Mouse (Mus musculus): ENCODE data around the gene Tmem41b. TPM values are rescaled to one million over a fixed set of nuclear protein-coding genes. Genes with fewer than 3 reads are reported as not detected.
A peak's percentile ranks its signal among the peaks of the same experiment; 100 is the strongest.
"Not testable (repeated sequence)": the region's sequence is repeated elsewhere in the genome, so short reads cannot be mapped to it uniquely, and the experiment has no call there.

Gene Tmem41b
- total RNA-seq, 4 experiments from 2014 or later = 17.6 to 26.6 (median 22.4) TPM

DNA sequence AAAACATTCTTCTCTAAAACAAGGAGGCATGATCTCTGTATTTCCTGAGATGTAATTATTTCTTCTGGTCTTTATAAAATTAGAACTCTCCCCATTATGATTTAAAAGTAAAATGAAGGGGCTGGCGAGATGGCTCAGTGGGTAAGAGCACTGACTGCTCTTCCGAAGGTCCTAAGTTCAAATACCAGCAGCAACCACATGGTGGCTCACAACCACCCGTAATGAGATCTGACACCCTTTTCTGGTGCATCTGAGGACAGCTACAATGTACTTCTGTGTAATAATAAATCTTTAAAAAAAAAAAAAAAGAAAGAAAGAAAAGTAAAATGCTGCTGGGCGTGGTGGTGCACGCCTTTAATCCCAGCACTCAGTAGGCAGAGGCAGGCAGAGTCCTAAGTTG lies 9.6 kb downstream of the Tmem41b start:
- not testable (repeated sequence) for DNase-seq (ENCODE audit: low spot score in 2 of 2)

DNA sequence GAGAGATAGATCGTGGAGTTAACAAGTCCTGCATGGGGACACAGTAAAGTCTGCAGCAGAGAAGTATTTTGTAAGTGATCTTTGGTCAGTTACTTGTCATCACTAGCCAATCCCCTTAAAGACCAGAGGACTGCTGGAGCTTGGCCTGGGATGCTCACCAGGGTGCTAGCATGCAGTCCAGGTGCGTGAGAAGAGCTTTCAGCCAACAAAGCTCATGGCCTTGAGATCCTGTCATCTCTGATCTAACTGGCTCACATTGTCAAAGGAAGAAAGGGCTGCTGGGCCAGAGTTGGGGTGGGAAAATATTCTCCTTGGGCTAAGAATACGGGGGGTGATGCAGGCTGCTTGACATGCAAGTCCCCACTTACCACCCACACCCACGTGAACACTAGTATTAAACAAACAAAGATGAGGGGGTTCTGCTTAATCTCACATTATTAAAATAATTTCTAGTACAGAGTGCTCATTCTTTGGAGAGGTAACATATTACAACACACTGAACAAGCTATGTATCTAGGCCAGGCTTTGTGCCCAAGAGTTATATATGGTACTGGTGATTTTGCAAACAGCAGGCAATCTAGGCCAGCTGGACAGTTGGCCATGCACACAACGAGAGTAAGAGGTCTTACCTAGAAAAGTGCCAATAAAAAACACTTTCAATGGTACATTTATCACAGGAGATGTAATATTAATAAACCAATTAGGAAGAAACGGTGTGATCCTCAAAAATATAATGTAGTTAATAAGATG lies 10.6 kb downstream of the Tmem41b start:
- DNase-seq (ENCODE audit: low spot score in 2 of 2) = no peak

DNA sequence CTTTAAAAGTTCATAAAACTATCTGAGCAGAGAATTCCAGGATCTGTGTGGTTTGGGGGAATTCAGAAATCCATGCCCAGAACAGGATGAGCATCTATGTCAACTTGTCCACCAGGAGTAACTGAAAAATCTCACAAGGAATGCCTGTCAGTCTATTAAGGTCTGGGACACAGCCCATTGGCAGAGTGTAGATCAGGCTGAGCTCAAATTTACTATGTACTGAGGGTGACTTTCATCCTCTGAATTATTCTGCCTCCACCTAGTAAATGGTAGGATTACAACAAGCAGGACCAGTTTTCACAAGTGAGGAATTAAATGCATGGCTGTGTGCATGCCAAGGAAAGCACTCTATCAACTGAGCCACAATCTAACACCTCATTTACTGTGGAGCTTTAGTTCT lies 17.2 kb downstream of the Tmem41b start:
- DNase-seq (ENCODE audit: low spot score in 2 of 2) = no peak

DNA sequence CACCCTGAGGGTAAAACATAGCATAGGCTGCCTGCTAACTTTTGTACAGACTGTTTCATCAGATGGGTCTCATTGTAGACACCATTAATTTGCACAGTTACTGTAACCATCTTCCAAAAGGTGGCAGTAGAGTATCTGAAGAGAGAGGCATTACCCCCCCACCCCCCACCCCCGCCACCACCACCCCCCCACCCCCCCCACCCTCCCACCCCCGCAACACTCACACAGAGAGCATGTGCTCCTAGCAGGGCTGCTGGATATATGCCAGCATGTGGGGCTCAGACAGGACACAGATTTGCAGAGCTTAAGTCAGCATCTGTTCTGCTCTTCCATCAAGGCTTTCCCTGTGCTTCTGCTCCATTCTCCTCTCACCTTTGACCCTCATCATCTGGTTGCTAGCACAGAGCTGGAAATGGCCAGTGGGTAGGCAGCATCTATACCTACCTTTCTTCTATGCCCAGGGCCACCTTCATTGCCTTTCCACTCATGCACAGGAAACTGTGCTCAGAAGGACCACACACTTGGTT lies 17.7 kb downstream of the Tmem41b start:
- no peak for DNase-seq (ENCODE audit: low spot score in 2 of 2)

DNA sequence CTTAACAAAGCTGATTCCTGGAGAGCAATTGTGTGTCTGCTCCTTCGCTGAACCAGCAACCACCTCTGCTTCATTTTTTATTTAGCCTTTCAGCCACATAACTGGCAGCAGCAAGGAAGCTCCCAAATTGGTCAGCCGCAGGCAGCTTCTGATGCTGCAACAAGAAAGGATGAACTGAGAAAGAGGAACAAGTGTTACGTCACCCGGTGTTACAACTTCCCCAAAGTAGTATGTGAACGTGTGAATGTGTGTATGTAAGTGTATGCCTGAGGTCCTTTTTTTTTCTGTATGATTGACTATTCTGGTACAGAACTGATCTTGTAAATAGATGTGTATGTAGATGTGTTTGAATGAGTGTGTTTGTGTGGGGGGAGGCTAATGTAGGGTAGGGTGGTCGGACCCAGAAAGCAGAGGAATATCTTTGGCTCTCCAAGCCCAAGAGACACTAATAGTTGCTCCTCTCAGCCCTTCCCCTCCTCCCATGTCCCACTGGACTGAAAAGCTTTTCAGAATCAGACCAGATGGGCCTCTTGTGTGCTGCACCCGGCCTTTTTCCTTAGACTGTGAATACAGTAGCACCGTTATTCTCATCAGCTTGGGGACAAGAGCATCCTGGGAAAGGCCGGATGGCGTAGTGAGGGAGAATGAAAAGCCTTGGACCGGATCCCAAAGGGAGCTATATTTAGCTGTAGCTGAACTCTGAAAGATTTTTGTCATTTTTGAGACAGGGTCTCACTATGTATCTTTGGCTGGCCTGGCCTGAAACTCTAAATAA lies 18.7 kb downstream of the Tmem41b start:
- DNase-seq (ENCODE audit: low spot score in 2 of 2) = peak in 1 of 2 experiments; percentile 9

DNA sequence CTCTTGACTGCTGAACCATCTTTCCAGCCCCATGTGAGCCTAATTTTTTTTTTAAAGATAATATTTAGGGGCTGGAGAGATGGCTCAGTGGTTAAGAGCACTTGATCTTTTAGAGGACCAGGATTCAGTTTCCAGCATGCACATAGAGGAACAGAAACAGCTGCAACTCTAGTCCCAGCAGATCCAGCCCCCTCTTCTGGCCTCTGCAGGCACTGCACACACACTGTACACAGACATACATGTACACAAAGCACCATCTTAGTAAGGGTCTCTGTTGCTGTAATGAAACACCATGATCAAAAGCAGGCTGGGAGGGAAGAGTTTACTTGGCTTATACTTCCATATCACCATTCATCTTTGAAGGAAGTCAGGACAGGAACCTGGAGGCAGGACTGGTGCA lies 21.1 kb downstream of the Tmem41b start:
- no peak for DNase-seq (ENCODE audit: low spot score in 2 of 2)

DNA sequence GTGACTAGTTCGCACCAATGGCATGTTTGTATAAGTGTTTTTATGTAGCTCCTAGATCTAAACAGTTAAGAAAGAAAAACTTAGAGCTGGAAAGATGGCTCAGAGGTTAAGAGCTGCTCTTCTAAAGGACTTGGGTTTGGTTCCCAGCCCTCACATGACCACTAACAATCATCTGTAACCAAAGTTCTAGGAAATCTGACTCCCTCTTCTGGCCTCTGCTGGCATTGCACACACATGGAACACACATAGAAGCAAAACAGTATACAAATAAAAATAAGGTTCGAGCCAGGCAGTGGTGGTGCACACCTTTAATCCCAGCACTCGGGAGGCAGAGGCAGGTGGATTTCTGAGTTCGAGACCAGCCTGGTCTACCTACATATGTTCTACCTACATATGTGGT lies 23.0 kb downstream of the Tmem41b start:
- DNase-seq (ENCODE audit: low spot score in 2 of 2) = no peak

DNA sequence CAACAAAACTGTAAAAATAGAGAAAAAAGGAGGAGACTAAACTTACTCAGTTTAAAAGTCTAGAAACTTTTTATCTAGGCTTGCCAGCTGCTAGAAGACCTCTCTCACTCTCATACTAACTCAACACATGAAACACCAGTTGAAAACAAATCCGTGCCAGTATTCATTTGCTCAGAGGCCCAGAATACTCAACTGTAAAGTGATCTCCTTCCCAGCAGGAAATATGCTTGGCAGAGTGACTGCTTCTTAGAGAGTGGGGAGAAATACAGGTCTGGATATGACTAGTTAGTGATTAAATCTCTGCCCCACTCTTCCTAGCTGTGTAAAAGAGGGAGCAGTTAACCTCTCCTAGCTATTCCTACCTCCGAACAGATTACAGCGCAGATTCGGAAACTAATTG lies 24.1 kb downstream of the Tmem41b start:
- no peak for DNase-seq (ENCODE audit: low spot score in 2 of 2)

DNA sequence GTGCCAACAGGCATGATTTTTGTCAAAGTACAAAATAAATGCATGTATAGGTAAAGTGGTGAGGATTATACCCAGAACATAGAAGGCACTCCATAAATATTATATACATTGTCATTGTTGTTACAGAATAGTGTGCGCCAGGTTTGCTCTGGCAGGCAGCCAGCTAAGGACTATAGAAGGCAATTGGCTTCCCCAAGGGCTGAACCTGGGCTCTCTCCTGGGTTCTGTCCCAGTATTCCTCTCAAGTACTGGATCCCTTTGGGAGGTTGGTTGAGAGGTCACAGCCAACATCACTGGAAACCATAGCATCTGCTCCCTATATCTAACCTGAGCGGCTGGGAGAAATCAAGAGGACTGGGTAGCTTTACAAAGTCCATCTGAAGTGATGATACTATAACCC lies 25.2 kb downstream of the Tmem41b start:
- DNase-seq (ENCODE audit: low spot score in 2 of 2) = no peak

DNA sequence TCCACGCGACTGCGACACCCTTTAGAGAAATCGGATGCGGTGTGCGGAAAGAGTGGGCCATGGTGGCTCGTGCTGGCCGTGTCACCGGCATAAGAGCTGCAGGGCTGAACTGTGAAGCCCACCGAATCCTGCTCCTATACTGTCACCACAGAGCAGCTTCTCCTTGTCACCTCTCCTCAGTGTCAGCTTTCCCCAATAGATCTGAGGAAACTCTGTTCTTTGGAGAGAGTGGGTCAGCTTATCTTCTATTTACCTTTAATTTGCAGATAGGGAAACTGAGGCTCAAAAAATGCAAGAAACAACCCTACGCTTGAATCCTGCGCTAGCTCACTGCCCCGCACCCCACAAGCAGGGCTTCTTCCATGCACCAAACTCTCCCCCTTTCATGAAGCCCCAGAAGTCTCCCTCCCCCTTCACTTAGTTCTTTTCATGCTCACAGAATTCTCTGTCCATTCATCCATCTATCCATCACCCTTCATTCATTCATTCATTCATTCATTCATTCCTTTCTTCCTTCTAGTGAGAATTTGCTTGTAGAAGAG lies 26.0 kb downstream of the Tmem41b start:
- DNase-seq (ENCODE audit: low spot score in 2 of 2) = no peak

DNA sequence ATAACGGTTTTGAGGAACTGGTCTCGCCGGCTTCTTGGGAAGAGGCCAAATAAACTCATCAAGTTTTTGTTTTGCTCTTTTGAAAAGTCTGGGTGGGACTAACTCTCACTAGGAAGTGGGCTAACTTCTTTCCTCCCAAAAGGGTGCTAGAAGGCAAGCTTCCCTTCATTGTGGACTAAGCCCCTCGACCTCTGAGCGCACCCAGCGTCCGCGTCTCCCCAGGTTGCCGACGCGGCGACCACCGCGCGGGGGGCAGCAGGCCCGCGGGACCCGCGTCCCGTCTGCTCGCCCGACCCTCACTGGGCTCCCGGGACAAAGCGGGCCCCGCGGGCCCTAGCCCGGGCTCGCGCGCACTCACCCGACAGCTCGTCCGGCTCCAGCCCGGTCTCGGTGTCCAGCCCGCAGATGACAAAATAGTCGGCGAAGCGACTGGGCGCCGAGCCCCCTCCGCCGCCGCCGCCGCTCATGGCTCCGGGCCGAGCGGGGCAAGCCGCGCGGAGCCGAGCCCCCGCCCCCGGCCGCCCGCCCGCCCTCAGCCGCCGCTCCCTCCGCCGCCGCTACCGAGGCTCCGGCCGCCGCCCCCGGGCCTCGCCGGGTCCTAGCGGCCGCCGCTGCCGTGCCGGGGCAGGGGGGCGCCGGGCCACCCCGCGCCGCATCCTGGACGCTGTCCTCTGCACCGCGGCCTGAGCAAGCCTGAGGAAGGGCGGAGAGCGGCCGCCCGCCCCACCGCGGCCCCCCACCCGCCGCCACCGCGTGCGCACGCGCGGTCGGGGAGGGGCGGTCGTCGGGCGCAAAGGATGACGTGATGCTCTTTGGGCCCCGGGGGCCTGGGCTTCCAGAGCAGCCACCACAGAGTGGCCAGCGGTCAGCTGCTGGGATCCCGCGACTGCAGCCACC lies 26.8 kb downstream of the Tmem41b start, which contains the start of gene Dennd5a:
Gene Dennd5a, minus strand, starts transcription at position 755 of the 897 bp plus-strand sequence.
- peak; percentile 56 to 58 for DNase-seq (ENCODE audit: low spot score in 2 of 2)

DNA sequence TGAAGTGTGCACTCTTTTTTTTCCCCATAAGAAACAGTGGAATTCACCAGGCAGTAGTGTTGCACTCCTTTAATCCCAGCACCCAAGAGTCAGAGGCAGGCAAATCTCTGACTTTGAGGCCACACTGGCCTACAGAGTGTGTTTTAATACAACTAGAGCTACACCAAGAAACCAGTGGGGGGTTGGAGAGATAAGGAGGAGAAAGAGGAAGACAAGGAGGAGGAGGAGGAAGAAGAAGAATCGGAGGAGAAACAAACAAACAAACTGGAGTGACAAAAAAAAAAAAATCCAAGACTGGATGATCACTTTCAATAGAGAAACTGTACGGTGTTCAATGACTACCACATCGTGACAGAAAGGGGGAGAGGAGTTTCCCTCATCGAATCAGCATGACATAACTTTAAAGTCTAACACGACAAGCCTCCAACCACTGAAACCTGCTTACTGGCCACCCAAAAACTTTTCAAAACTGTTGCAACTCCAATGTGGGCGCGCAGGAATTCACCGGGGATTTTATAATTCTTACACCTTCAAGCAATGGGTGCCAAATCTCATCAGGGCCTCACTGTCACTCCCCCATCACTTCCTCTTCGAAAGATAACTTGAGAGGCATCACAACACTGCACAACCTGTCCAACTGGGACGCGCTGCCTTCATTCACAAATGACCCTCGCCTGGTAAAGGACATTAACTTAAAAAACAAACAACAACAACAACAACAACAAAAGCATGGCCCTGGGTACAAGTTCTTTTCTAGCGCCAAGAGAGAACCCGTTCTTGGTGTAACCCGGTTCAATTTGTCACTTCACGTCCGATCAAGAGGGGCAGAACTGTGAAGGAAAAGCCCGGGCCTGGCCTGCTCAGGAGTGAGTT lies 27.6 kb downstream of the Tmem41b start:
- DNase-seq (ENCODE audit: low spot score in 2 of 2) = no peak

DNA sequence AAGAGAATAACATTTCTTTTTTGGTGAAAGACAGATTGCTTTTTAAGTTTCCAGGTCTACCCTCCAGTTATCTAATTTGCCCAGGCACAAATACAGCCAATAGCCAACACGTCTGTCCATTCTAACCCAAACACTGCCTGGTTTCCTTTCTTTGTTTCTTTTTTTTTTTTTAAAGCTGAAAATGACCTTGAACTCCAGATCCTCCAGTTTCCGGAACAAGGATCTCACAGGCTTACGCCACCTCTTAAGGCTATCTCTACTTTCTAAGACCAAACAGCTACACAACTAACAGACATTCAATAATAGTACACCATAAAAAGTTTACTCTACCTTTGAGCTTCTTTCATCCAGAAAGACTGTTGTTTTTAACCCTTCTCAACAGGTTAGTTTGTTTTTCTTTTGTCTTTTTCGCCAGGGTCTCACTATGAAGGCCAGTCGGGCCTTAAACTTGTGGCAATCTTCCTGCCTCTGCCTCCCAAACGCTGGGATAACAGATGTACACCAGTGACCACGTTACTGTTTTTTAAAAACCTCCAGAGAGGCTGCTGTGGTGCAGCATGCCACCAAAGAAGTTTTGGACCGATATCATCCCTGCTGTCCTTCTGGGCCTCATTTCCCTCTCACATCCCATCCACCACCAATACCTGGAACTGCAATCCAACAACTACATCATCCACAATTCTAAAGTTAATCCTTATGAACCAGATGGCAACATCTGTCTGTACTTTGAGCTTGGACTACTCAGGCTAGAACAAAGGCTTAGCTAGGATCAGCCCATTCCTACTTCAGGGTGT lies 28.5 kb downstream of the Tmem41b start:
- no peak for DNase-seq (ENCODE audit: low spot score in 2 of 2)

DNA sequence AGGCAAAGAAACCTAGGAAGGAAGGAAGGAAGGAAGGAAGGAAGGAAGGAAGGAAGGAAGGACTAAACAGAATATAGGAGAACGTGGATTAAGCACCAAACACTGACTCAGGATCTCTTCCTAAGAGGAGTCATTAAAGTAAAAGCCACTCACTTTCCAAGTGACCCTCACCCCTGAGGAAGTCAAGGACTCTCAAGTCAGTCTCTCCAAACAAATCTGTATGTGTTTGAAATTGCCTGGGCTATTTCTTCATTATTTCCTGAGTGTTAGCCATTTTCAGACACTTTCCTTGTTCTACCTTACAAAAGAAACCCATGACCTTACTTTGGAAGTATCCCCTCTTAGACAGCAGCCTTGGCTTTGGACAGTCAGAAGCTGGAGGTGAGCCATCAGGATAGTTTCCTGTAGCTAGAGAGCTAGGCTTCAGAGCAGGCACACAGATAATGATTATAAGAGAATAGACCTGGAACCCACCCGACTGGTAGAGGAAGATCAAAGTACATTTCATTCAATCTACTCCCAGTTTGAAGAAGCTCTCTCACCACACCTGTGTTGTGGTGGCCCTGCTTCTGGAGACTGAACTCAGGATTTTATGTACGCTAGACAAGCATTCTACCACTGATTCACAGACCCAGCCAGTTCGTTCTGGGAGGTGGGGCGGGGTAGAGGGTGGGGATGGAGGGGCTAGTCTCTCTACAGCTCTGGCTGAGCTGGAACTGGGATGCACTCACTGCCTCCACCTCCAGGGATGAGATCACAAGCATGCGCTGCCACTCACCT lies 31.9 kb downstream of the Tmem41b start:
- DNase-seq (ENCODE audit: low spot score in 2 of 2) = no peak

DNA sequence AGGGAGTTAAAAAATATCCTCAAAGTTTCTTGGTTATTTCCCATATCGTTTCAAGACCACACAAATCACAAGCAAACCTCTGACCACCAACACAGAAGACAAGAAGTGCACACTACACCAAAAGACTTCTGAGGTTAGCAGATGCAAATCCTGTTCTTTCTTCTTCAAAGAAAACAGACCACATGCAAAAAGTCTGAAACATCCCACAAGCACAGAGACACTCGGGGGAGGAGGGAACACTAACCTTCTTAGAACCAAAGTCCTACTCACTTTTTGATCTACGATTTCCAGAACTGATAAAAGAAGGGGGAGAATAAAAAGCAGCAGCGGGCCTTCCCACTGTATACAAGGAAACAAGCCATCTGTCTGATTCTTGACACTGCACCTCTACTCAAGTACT lies 35.4 kb downstream of the Tmem41b start:
- no peak for DNase-seq (ENCODE audit: low spot score in 2 of 2)

DNA sequence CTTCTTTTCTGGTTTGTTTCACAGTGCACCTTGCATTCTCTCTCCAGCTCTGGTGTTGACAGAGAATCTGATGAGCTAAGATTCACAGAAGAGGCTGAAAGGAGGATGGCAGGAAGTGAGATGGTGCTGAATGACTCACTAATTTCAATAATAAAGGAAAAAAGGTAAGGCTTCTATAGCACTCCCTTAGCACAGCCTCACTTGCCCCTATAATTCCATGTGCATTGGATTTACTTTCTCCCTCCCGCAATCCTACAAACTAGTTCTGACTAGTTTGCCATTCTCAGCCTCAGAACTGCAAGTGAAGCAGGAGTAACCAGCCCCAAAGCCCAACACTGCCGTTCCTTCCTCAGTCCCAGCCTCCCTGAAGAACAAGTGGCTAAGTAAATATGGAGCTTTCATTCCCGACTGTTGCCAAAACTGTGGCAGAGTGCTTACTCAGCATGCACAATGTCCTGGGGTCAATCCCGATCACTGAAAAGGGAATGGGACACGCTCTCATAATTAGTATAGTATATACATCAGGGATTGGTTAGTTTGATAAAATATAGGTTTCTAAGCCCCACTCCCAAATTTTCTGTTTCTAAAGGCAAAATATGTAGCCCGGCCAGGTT lies 42.2 kb downstream of the Tmem41b start:
- DNase-seq (ENCODE audit: low spot score in 2 of 2) = no peak

DNA sequence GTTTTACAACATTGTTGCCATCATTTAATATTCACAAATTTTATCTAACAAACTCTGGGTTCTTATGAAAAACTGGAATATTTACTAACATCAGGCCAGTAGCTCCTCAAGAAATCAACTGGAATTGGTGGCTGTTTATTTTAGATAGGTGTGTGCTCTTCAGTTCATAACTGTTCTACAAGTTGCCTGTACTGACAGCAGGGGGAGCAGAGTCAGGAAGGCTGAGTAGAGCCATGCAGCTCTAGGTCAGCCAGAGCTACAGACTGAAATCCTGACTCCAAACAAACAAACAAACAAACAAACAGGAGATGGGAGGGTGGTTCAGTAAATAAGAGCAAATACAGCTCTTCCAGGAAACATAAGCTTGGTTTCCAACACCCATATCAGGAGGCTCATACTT lies 57.1 kb downstream of the Tmem41b start:
- no peak for DNase-seq (ENCODE audit: low spot score in 2 of 2)

DNA sequence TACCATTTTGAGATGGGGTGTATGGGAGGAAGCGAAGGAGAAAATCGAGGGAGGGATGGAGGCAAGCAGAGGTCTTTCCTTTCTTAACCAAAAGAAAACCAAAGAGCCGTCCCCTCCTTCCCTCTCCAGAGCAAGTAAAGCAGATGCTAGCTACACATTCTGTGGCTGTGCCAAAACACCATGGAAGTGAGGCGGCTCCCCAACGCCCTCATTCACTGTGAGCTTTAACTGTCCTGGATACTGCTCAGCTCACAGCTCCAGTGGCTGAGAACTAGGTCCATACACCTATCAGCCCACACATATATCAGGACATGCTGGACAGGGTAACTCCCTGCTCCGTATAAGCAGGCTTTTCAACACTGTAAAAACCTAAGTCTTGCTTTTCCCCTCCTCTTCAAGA lies 58.4 kb downstream of the Tmem41b start:
- no peak for DNase-seq (ENCODE audit: low spot score in 2 of 2)
